Mouse (Mus musculus) brown adipose tissue, adult 24 weeks (tissue): ENCODE results near the gene Mup15. TPM values are rescaled to one million over a fixed set of nuclear protein-coding genes. Genes with fewer than 3 reads are reported as not detected.
"Not testable (repeated sequence)": the region's sequence is repeated elsewhere in the genome, so short reads cannot be mapped to it uniquely, and the experiment has no call there.

Source experiments
- H3K27ac ChIP-seq: fragments of 200-500 bp; replicated peaks from 2 replicates; pipeline ENCODE4 v1.5.1; 2012; ENCODE audit warnings: low read depth, mild to moderate bottlenecking, low read length
- H3K4me1 ChIP-seq: fragments of 200-500 bp; 2 replicates; pipeline ENCODE4 v1.6.1; 2012; ENCODE audit warnings: low read length, mixed read lengths; ENCODE audit not compliant: control insufficient read depth, insufficient read depth, insufficient read length
- H3K4me3 ChIP-seq: fragments of 200-500 bp; 2 replicates; pipeline ENCODE4 v1.5.1; 2012; ENCODE audit warnings: low read depth, mild to moderate bottlenecking, low read length, moderate library complexity; ENCODE audit not compliant: insufficient read depth
- polyA plus RNA-seq: library from polyadenylated mRNA; stranded (reverse); fragments of >200 nt; gene quantifications from 2 replicates; pipeline ENCODE4 v1.2.4, GENCODE M21; 2012; ENCODE audit not compliant: missing spikeins, insufficient read depth, insufficient read length

Gene Mup15
- polyA plus RNA-seq = not detected in 2 replicates

- not testable (repeated sequence) for H3K4me3 ChIP-seq, H3K4me1 ChIP-seq, H3K27ac ChIP-seq
These were observed at the start of gene Mup15 for GRCm38 (mm10) chr4:61439643-61440042. Gene Mup15 (minus strand): TSS chr4:61439743.

Other genes with a start within 250 kb of the Mup15 start
- gene Mup13, start 211.5 kb downstream of the Mup15 start, polyA plus RNA-seq = not detected in 2 replicates
- 3.5 and 6.7 TPM in 2 replicates for gene Mup14, start 135.7 kb downstream of the Mup15 start, polyA plus RNA-seq
- not detected in 2 replicates for gene Mup16, start 79.8 kb upstream of the Mup15 start, polyA plus RNA-seq
- not detected in 2 replicates for gene Mup17, start 156.1 kb upstream of the Mup15 start, polyA plus RNA-seq
- 1.5 TPM in 1 of 2 replicates, not detected in the other for gene Mup18, start 234.4 kb upstream of the Mup15 start, polyA plus RNA-seq